Mouse (Mus musculus) heart, embryonic 16.5 days (tissue): ENCODE data around the gene Fam240a. TPM values are rescaled to one million over a fixed set of nuclear protein-coding genes. Genes with fewer than 3 reads are reported as not detected.

Experiments used
- ATAC-seq: fragments of 200-750 bp; cut with Nextera tagmentation; replicated peaks from 2 replicates; pipeline ENCODE4 v1.8.0; 2017; ENCODE audit warnings: moderate number of reproducible peaks; ENCODE audit not compliant: insufficient read depth, low FRiP score; ENCODE audit errors: extremely low read depth
- H3K27ac ChIP-seq: fragments of 300-500 bp; sonication (generic); 2 replicates; pipeline ENCODE4 v1.5.1; 2014; ENCODE audit warnings: mild to moderate bottlenecking, low read length, control low read depth, moderate library complexity
- H3K27me3 ChIP-seq: fragments of 300-500 bp; sonication (generic); 2 replicates; pipeline ENCODE4 v1.6.1; 2014; ENCODE audit warnings: low read length, mixed read lengths; ENCODE audit not compliant: control insufficient read depth, insufficient read depth
- H3K36me3 ChIP-seq: fragments of 300-500 bp; sonication (generic); 2 replicates; pipeline ENCODE4 v1.6.1; 2014; ENCODE audit not compliant: control insufficient read depth, insufficient read depth
- H3K4me1 ChIP-seq: fragments of 300-500 bp; sonication (generic); 2 replicates; pipeline ENCODE4 v1.6.1; 2014; ENCODE audit warnings: low read length, mixed read lengths; ENCODE audit not compliant: control insufficient read depth, insufficient read depth
- H3K4me2 ChIP-seq: fragments of 300-500 bp; sonication (generic); 2 replicates; pipeline ENCODE4 v1.6.1; 2014; ENCODE audit warnings: low read depth, mild to moderate bottlenecking, control low read depth, low read length
- H3K4me3 ChIP-seq: fragments of 300-500 bp; sonication (generic); 2 replicates; pipeline ENCODE4 v1.5.1; 2014; ENCODE audit warnings: mild to moderate bottlenecking, control low read depth, low read length
- H3K9ac ChIP-seq: fragments of 300-500 bp; sonication (generic); 2 replicates; pipeline ENCODE4 v1.6.1; 2014; ENCODE audit warnings: low read length, control low read depth
- H3K9me3 ChIP-seq: fragments of 300-500 bp; sonication (generic); replicated peaks from 2 replicates; pipeline ENCODE4 v1.6.1; 2016; ENCODE audit warnings: low read length; ENCODE audit not compliant: control insufficient read depth
- WGBS: fragments of 180-500 bp; shearing (Covaris S2); extraction: QIAGEN DNeasy Blood & Tissue Kit; methylation state at CpG from one replicate; pipeline ENCODE4 v1.1.7; 2014; 5-methylcytosine and 5-hydroxymethylcytosine counted together
- polyA plus RNA-seq: library from polyadenylated mRNA; unstranded; fragments of >200 nt; fragmentation: Nextera tagmentation; extraction: Ambion mirVana; gene quantifications from 2 replicates; pipeline ENCODE4 v1.2.1, GENCODE M21; 2015

Fam240a gene
- polyA plus RNA-seq, 1 experiment from 2014 or later, result not detected

DNA sequence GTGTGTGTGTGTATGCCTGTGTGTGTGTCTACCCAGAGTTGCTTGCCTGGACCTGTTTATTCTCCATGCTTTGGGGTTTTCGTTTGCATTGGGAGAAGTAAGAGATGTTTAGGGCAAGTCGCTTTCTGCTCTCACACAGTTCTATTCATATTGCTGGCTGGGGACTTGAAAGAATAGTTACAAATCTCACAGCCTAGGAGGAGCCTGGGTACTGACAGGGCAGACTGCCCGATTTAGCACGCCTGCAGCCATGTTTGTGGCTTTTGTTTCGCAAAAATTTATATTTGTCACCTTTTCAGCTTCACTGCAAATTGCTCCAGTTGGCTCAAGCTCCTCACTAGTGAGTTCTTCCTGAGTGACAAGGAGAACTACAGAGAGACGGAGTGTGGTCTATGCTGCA is 14.9 kb upstream of the Fam240a start:
- no peak for ATAC-seq
- Histone ChIP-seq H3K27ac (no peak overlapping the region), H3K36me3 (no peaks in the 10 kb centered on the region), H3K4me3 (no peak overlapping the region), H3K4me2 (no peak overlapping the region), H3K9me3 (no peaks in the 10 kb centered on the region), H3K9ac (no peak overlapping the region), H3K27me3 (no peaks in the 10 kb centered on the region), H3K4me1 (no peaks in the 10 kb centered on the region)
- 74% methylated on average over 6 of the region's 6 CpGs for WGBS

DNA sequence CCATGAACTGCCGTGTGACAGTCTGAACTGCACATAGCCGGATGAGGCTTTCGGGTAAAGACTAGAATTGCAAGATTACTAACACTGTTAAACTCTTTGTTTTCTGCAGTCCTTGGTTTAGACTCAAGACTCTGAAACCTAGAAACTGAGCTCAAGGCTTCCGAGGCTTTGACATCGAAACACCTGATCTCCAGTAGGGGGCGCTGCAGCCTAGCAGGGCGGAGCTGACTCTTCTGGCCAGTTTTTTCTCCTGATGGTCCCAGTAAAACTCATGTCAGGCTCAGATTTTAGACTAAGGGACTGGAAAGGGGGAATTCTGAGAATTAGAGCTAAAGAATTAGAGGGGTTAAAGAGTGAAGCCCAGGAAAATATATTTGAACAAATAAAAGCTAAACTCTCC is 6.1 kb upstream of the Fam240a start:
- no peak overlapping the region for H3K4me3 ChIP-seq
- H3K4me2 ChIP-seq, result no peak overlapping the region
- WGBS, result 10% methylated on average over 7 of the region's 7 CpGs
- no peaks in the 10 kb centered on the region for H3K9me3 ChIP-seq
- ATAC-seq, result no peak
- H3K27me3 ChIP-seq, result no peaks in the 10 kb centered on the region
- no peaks in the 10 kb centered on the region for H3K36me3 ChIP-seq
- no peaks in the 10 kb centered on the region for H3K4me1 ChIP-seq
- no peak overlapping the region for H3K27ac ChIP-seq
- no peak overlapping the region for H3K9ac ChIP-seq

DNA sequence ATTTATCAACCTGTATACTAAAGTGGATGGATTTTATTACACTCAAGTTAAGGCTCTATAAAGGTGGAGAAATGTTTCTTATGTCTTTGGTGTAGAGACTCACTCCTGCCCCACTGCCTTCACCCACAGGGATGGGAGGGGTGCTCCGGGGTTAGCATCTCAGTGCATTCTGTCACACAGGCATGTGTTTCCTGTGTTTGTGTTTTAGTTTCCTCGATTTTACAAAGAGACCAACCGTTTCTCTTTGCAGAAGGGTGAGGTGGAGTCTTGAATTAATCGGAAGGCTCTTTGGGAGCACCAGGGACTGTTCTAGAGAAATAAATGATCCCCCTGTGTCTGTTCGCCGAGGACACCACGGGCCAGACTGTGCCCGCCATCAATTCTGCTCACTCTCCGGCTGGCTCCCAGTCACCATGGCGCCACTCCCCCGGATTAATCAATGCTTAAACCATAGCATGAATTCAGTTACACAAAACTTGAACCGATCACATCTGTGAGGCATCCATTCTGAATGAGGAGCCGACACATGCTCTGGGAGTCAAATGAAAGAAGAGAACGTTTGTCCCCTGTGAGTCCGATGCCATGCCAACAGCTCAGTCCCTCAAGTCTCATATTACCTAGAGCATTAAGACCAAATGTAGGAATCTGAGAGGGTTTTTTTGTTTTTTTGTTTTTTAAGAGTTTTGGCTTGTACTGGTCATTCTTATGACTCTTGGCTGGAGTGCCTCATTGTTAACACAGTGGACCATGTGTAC is 4.2 kb upstream of the Fam240a start:
- Histone ChIP-seq H3K4me2 (no peak overlapping the region), H3K36me3 (no peaks in the 10 kb centered on the region), H3K9ac (no peak overlapping the region), H3K9me3 (no peaks in the 10 kb centered on the region), H3K4me1 (no peaks in the 10 kb centered on the region), H3K27ac (no peak overlapping the region), H3K4me3 (no peak overlapping the region), H3K27me3 (no peaks in the 10 kb centered on the region)
- ATAC-seq, result no peak
- WGBS, result 66% methylated on average over 15 of the region's 15 CpGs

GRCm38 (mm10) chr9:110915466-110915865 is 1.2 kb downstream of the Fam240a start:
- H3K4me3 ChIP-seq, result no peak overlapping the region
- H3K27me3 ChIP-seq, result no peaks in the 10 kb centered on the region
- no peak overlapping the region for H3K9ac ChIP-seq
- H3K9me3 ChIP-seq, result no peaks in the 10 kb centered on the region
- 58% methylated on average over 8 of the region's 8 CpGs for WGBS
- ATAC-seq, result no peak
- H3K36me3 ChIP-seq, result no peaks in the 10 kb centered on the region
- H3K4me2 ChIP-seq, result no peak overlapping the region
- H3K27ac ChIP-seq, result no peak overlapping the region
- no peaks in the 10 kb centered on the region for H3K4me1 ChIP-seq

DNA sequence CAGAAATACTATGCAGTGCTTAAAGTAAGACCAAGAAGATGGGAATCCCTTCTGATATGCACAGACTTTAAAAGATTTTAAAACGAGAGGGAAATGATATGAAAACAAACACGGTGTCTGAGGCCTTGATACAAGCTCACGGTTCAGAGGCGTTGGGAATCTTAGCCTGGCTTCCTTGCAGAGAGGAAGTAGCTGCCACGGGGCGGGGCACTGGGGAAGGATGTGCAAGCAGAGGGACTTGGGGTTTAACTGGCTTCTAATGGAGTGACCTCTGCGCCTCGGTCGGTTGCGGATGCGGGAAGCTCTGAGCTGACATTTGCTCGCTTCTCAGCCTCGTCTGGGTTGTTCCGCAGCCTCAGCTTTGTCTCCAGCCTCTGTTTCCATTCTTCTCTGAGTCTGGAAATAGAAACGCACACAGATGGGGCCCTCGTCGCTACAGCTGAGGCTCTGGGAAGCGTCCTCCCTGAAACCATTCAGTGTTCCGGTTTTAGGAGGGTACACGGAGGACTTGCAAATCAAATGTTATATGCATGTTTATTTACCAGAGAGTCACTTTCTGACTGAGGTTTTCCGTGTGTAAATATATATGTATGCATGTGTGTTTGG is 1.9 kb downstream of the Fam240a start:
- Histone ChIP-seq H3K4me2 (no peak overlapping the region), H3K36me3 (no peaks in the 10 kb centered on the region), H3K4me1 (no peaks in the 10 kb centered on the region), H3K9ac (no peak overlapping the region), H3K27me3 (no peaks in the 10 kb centered on the region), H3K9me3 (no peaks in the 10 kb centered on the region), H3K4me3 (no peak overlapping the region), H3K27ac (no peak overlapping the region)
- no peak for ATAC-seq
- 40% methylated on average over 21 of the region's 21 CpGs for WGBS

GRCm38 (mm10) chr9:110909371-110909967 is 7.2 kb downstream of the Fam240a start:
- Histone ChIP-seq H3K36me3 (no peaks in the 10 kb centered on the region), H3K9me3 (no peaks in the 10 kb centered on the region), H3K27ac (no peak overlapping the region), H3K9ac (no peak overlapping the region), H3K27me3 (no peaks in the 10 kb centered on the region), H3K4me1 (no peaks in the 10 kb centered on the region), H3K4me2 (no peak overlapping the region), H3K4me3 (no peak overlapping the region)
- WGBS, result 67% methylated on average over 6 of the region's 6 CpGs
- no peak for ATAC-seq

DNA sequence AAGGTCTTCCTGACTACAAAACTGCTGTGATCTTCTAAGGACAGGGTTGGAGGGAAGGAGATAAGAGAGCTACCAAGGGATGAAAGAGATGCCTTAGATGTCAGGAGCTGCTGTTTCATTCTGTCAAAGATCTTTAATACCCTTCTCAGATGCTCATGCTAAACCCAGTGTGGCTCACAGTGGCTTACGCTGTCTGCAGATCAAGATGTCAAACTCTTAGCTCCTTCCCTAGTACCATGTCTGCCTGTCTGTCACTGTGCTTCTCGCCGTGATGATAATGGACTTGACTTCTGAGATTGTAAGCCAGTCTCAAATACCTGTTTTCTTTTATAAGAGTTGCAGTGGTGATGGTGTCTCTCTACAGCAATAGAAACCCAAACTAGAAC is 8.0 kb downstream of the Fam240a start:
- Histone ChIP-seq H3K4me1 (no peaks in the 10 kb centered on the region), H3K9me3 (no peaks in the 10 kb centered on the region), H3K4me2 (no peak overlapping the region), H3K9ac (no peak overlapping the region), H3K4me3 (no peak overlapping the region), H3K27me3 (no peaks in the 10 kb centered on the region), H3K36me3 (no peaks in the 10 kb centered on the region), H3K27ac (no peak overlapping the region)
- ATAC-seq, result no peak
- 89% methylated on average over 3 of the region's 3 CpGs for WGBS

GRCm38 (mm10) chr9:110907838-110908630 is 8.6 kb downstream of the Fam240a start:
- 72% methylated on average over 4 of the region's 4 CpGs for WGBS

More at GRCm38 (mm10) chr9:110907838-110908630, 8.6 kb downstream of the Fam240a start:
- Histone ChIP-seq H3K27ac (no peak overlapping the region), H3K4me1 (no peaks in the 10 kb centered on the region), H3K4me3 (no peak overlapping the region), H3K4me2 (no peak overlapping the region), H3K9me3 (no peaks in the 10 kb centered on the region), H3K9ac (no peak overlapping the region), H3K36me3 (no peaks in the 10 kb centered on the region), H3K27me3 (no peaks in the 10 kb centered on the region)
- ATAC-seq, result no peak
